Mouse (Mus musculus) heart, adult 8-10 months (tissue): ENCODE data around the gene Sox8. TPM values are rescaled to one million over a fixed set of nuclear protein-coding genes. Genes with fewer than 3 reads are reported as not detected.

Experiments used
- DNase-seq: peaks from one replicate; pipeline ENCODE4 v3.0.0; 2022; ENCODE audit warnings: low spot score
- total RNA-seq, 4 experiments: library from RNA; stranded (reverse); gene quantifications; 2 replicates each; pipeline ENCODE4 v1.2.4; 2022

Gene Sox8
- total RNA-seq, 4 experiments from 2014 or later: 0.24 to 0.37 (median 0.32) TPM

GRCm38 (mm10) chr17:25579332-25580047 lies 9.0 kb upstream of the Sox8 start:
- no peak for DNase-seq

DNA sequence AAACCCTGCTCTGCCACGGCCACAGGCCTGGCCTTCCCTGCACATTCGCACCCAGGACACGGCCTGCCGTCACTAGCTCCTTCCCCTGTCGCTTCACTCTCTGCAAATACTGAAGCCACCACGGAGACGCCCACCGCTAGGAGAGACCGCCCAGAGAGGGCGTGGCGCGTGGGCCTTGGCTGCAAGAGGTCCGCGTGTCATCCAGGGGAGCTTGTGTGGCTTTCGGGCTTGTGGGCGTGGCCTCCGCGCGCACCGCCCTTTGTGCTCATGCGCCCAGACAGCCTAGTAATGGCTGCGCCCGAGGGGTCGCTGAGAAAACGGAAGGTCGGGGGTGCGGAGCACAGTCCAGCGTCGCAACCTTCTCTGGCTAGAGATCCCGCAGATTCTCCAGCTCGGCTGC lies 8.4 kb upstream of the Sox8 start, which contains the start of gene Lmf1:
Lmf1 (plus strand) TSS at position 166 of the 400 bp plus-strand sequence.
- peak; percentile 96 for DNase-seq

DNA sequence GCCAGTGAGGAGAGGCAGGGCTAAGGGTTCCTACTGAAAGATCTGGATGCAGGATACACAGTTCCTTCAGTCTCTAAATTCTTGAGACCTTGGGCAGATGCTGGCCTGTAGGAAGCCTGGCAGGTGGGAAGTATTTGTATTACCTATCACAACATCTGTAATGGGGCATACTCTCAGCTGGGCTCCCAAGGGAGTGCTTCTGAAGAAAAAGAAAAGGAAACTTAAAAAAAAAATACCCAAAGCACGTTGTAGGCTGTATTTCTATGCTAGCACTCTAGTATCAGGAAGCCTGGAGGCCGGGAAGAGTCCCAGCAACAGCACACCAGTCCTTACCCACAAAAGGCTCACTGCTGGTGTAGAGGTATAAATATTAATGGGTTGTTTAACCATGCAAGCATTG lies 7.2 kb upstream of the Sox8 start:
- DNase-seq: no peak

- no peak for DNase-seq
Measured at GRCm38 (mm10) chr17:25577263-25577662, 6.8 kb upstream of the Sox8 start.

DNA sequence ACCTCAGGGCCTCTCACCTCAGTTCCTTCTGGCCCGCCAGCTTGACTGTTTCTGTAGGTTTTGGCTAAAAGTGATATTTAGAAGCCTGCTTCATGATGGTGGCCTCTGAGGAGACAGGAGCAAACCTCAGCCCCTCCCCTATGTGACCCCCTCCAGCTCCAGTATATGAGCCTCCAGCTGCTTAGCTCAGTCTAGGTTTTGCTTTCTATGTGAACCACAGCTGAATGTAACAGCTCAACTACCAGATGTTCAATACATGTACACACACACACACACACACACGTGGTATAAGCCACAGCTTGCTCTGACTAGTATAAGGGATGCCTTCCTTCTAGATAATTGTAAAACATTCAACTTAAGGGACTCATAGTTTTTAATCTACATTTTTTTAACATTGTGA lies 5.5 kb upstream of the Sox8 start:
- DNase-seq: no peak

- DNase-seq: no peak
Measured at GRCm38 (mm10) chr17:25575208-25575971, 4.9 kb upstream of the Sox8 start.

- no peak for DNase-seq
Measured at GRCm38 (mm10) chr17:25571453-25571820, 951 bp upstream of the Sox8 start.

DNA sequence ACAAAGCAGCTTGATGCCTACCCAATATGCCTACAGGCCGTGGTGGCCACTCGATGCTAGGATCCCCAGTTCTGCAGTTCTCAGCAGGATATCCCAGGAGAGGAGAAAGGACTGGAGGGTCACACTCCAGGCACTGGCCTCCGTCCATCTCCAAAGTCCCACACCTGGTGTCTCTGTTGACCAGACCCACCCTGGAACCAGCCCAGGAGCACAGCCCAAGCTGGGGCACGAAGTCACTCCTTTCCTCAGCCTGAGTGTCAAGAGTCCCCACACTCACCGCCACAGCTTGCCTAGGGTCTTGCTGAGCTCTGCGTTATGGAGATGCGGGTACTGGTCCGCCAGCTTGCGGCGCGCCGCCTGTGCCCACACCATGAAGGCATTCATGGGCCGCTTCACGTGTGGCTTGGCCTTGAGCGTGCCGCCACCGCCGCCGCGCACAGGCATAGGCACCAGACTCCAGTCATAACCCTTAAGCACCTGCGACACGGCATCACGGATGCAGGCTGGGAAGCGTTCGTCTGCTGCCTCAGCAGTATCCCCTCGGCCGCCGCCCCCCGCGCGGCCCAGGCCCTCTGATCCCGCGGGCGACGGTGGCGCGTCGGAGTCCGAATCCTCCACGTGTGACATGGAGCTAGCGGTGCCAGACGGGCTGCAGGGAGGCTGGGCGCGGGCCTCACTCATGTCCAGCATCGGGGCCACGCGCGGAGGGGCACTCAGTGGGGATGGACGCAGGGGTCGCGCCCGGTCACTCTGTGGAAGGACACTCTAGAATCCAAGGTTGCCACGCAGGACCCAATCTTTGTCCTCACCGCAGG lies 446 bp downstream of the Sox8 start:
- DNase-seq: no peak

DNA sequence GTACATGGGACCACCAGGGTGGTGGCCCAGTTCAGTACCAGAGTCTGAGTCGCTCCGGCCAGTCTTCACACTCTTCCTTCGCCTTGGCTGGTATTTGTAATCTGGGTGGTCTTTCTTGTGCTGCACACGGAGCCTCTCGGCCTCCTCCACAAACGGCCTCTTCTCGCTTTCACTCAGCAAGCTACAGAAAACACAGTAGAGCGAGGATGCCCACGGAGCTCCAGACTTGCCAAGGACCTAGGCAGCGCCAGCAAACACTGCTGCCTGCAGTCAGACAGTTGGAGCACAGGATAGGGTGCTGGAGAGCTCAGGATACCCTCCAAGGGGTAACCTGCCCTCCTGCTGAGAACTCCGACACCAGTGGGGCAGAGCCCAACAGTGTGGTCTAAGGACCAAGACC lies 1.6 kb downstream of the Sox8 start:
- no peak for DNase-seq

DNA sequence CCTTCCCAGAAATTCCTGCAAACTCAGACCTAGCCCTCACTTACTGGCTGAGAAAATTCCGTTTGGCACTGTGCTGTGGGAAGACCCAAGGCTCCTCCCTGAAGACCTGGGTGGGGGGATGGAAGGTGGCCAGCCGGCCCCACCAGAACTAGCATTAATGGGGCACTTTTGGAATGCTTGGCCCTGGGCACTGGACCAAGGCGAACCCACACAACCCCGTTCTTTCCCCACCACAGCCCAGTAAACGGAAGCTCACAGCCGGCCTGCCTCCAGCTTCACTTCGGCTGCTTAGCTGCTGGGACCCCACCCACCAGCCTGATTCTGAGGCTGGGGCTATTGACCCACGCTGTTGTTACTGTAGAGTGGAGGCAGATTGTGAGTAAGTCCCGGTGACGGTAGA lies 2.3 kb downstream of the Sox8 start:
- no peak for DNase-seq

- no peak for DNase-seq
Measured at GRCm38 (mm10) chr17:25567745-25568144, 2.7 kb downstream of the Sox8 start.

DNA sequence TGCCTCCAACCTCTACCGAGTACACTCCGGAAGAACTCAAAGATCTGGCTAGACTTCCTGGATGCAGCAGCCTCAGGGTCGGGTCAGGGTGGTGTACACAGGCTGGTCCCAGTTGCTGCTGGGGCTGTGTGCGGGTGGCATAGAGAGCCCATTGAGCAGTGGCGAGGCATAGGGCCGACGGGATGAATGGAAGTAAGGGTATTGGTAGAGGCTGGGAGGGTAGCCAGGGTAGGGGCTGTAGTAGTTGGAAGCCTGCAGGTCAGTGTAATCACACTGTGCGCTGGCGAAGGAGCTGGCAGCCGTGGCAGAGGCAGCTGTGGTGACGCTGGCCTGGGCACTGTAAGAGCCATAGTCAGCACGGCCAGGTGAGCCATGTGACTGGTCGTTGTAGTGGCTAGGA lies 3.2 kb downstream of the Sox8 start:
- no peak for DNase-seq

- no peak for DNase-seq
Measured at GRCm38 (mm10) chr17:25565860-25566600, 4.5 kb downstream of the Sox8 start.

DNA sequence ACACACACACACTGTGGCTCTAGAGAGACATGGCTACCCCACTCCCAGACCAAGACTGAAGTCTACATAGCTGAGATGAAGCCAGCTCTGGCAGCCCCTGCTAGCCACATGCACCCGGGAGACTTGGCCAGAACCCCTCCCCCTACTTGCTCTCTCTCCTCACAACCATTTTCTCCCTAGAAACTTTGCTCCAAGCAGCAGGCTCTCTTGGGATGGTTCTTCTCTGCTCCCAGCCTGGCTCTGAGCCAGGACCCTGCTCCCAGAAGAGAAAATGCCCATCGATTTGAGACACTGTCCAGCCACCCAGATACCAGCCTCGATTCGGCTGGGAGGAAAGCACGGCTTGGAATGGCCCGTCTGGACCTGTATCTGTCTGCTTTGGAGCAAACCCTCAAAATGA lies 5.2 kb downstream of the Sox8 start:
- no peak for DNase-seq

- DNase-seq: no peak
Measured at GRCm38 (mm10) chr17:25564481-25564880, 6.0 kb downstream of the Sox8 start.

DNA sequence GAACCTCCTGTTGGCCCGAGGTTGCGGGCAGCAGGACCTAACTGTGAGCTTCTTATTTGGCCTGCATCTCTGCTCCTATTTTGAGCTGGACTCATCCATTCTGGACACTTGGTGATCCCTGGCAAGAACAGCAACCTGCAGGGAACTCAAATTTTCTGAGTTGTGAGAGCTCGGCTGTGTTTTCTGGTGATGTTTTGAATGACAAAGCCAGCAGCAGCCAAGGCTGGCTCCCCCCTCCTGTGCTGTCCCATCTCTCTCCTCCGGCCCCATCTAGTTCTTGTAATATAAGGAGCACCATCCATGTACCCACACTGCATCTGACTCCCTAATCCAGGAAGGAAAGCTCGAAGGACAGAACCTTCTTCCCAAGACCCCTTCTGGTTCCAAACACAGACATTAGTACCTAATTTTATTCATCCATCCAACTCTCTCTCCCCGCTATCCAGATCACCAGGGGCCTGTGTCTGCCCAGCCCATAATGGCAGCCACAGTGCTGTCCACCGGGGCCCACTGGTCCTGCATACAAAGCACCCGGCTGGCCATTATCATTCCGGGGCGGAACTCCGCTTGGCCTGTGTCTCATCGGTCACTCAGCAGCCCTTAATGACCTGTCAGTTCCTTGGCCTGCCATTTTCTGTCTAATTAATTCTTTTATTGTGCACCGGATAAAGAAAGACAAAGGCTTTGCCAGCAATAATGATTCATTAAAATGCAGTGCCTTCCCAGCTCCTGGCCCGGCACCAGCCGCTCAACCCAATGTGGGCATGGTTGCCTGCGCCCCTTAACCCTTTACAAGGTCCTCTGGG lies 9.1 kb downstream of the Sox8 start:
- DNase-seq: no peak

DNA sequence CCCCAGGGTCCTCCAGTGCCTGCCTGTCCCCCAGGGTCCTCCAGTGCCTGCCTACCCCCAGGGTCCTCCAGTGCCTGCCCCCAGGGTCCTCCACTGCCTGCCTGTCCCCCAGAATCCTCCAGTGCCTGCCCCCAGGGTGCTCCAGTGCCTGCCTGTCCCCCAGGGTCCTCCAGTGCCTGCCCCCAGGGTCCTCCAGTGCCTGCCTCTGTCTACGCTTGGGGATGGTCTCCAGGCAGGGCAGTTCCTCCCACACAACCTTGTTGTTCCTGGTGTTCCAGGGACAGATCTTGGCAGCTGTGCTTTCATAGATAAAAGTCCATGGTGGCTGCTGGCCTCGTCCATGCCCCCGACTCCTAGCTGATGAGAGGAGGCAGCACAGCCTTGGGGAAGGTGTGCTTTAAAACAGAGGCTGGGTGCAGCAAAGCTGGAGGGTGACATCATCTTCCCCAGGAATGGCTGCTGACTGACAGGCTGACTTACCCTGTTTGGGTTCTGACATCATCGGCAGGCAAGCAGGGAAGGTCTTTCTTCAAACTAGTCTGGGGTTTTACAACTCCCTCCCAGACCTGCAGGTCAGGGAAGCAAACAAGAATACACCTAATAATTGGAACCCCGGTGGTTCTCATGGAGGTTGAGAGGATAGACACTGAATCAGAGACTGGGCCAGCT lies 9.8 kb downstream of the Sox8 start:
- no peak for DNase-seq

GRCm38 (mm10) chr17:25559634-25560033 lies 10.9 kb downstream of the Sox8 start:
- no peak for DNase-seq

GRCm38 (mm10) chr17:25556630-25557354 lies 13.7 kb downstream of the Sox8 start:
- DNase-seq: no peak
